Mouse (Mus musculus) layer of hippocampus, adult 9-10 months (tissue): ENCODE measurements around the gene Zfp970.
"Not testable (repeated sequence)": the region's sequence is repeated elsewhere in the genome, so short reads cannot be mapped to it uniquely, and the experiment has no call there.

Experiments
- DNase-seq: peaks from one replicate; pipeline ENCODE4 v3.0.0; 2022; ENCODE audit warnings: low spot score

The Zfp970 gene

DNA sequence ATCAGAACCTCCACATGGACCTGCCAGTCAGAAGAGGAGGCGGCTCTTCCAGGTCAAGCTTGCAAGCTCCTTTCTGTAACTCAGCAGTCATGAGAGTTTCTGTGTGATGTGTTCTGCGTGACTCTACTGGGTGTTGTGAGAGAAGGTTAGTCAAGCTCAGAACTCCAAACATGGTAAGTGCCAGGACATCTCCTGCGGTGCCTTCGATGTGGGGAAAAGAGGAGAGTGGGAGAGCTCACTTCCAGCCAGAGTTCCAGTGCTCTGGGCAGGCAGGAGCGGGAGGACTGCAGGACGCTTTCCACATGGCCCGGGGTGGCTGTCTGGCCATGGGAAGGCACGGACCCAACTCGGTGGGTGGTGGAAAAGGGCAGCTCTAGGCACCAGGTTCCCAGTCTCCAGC lies at the start of gene Zfp970:
Zfp970 (plus strand) TSS at position 58 of the 400 bp plus-strand sequence.
- not testable (repeated sequence) for DNase-seq

DNA sequence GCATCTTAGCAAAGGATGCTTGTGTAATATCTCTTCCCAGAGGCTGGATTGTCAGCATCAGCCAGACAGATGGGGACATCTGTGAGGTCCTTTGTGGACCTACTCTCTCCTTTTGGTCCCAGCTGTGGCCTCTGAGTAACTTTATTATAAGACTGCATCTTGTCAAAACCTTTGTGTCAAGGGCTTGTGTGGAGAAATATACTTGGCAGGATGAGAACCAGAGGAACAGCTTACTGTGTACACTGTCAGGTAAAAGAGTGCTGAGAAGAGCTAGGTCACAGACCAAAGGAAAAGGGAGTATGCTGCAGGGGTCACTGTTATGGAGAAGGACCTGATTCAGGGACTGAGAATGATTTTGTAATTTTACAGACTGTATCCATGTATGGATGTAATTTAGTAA lies 3.7 kb downstream of the Zfp970 start:
- not testable (repeated sequence) for DNase-seq

DNA sequence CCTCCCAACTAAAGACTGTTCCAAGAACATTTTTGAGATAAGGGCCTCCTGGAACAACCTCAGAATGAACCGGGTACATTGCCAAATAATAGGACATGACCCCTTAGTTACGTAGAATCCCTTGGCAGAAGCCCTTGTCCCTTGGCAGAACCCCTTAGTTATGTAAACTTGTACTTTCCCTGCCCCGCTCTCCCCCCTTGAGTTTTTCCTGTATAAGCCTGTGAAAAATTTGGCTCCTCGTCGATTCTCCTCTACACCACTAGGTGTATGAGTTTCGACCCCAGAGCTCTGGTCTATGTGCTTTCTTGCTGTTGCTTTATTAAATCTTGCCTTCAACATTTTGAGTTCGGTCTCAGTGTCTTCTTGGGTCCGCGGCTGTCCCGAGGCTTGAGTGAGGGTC lies 7.7 kb downstream of the Zfp970 start:
- not testable (repeated sequence) for DNase-seq

DNA sequence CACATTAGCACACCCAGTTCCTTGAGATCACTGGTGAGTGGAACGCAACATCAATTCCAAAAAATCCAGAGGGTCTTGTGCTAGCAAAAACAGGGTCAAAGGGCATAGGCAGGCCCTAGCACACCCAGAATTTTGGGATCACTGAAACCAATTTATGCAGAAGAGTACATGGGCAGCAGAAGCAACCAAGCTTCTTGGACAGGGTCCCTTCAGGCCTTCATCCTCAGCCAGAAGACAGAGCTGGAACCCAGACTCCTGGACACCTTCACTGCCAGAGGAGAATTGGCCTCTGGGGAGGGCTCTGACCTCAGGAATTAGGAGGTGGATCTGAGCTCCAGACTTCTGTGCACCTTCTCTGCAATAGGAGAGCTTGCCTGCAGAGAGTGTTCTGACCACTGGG lies 17.4 kb downstream of the Zfp970 start:
- not testable (repeated sequence) for DNase-seq

DNA sequence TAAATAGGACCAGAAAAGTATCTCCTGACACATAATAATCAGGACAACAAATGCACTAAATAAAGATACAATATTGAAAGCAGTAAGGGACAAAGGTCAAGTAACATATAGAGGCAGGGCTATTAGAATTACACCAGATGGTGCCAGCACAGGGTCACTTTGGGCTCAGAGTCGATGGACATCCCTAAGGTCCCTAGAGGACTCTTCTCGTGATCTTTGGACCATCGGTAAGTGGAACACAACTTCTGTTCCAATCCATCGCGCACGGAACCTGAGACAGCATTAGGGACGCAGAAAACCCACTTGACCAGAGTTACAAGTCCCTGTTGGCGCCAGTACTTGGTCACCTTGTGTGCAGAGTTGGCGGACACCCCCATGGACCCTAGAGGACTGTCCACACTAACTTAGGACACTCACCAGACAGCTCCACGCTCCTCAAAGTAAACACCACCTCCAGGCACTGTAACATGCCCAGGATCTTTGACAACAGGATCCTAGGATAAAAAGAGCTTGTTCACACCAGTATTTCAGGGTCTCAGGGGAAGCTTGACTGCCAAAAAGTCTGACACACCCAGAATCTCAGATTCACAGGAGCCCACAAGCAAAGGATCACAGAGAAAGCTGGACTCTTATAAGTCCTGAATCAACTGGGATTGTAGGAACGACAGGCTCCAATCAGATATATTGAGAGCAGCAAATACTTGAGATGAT lies 18.9 kb downstream of the Zfp970 start:
- not testable (repeated sequence) for DNase-seq

GRCm38 (mm10) chr2:177498067-177498466 lies 33.5 kb downstream of the Zfp970 start, which contains the start of gene Gm14403:
TSS of gene Gm14403 (plus strand) at chr2:177498215.
- DNase-seq: peak; percentile 38

DNA sequence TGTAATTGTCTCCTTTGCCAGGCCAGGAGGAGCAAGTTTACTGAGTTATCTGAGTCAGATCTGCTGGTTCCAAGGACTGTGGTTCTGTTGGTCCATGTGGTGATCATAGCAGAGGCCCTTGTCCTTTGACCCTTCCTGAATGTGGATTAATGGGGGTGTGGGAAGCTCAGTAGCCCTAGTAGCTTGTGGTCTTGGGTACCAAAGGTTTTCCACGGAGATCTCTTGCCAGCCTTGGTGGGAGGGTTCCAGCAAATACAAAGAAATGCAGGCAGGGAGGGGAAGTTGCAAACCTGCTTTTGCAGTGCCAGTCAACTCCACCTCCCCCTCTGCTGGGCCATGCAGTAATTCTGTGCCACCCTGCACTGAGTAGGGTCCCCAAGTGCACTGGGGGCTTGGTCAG lies 34.6 kb downstream of the Zfp970 start:
- DNase-seq: not testable (repeated sequence)

DNA sequence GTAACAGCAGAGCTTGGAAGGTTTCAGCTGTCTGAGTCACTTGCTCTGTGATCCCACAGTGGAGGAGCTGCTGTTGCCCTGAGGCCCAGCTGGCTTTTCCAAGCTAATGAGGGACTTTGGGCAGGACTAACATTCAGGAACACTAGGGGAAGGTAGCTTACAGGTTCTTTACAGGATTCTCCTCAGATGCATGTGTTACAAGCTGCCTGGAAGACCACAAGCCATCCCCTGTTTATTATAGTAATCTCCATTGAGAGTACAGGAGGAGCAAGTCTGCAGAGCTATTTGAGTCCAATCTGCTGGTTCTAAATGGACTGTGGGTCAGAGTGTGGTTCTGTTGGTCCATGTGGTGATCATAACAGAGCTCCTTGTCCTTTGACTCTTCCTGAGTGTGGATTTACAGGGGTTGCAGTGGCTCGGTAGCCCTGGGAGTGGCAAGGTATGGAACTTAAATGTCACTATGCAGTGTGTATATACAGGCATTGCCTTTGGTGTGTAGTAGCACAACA lies 40.7 kb downstream of the Zfp970 start:
- DNase-seq: not testable (repeated sequence)

- not testable (repeated sequence) for DNase-seq
Measured at GRCm38 (mm10) chr2:177511381-177511780, 46.8 kb downstream of the Zfp970 start.

- DNase-seq: not testable (repeated sequence)
Measured at GRCm38 (mm10) chr2:177511972-177512371, 47.4 kb downstream of the Zfp970 start.

DNA sequence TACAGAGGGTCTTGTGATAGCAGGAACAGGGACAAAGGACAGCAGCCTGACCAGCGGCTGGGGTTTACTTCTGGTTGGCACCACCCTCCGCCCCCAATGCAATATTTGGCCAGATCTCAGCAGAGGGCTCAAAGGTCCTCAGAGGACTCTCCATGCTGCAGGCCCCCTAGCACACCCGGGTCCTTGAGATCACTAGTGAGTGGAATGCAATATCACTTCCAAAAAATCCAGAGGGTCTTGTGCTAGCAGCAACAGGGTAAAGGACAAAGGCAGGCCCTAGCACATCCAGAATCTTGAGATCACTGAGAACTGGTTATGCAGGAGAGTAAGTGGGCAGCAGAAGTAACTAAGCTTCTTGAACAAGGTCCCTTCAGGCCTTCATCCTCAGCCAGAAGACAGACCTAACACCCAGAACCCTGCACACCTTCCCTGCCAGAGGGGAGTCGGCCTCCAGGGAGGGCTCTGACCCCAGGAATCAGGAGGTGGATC lies 49.5 kb downstream of the Zfp970 start:
- DNase-seq: not testable (repeated sequence)

GRCm38 (mm10) chr2:177517746-177518145 lies 53.2 kb downstream of the Zfp970 start:
- not testable (repeated sequence) for DNase-seq

DNA sequence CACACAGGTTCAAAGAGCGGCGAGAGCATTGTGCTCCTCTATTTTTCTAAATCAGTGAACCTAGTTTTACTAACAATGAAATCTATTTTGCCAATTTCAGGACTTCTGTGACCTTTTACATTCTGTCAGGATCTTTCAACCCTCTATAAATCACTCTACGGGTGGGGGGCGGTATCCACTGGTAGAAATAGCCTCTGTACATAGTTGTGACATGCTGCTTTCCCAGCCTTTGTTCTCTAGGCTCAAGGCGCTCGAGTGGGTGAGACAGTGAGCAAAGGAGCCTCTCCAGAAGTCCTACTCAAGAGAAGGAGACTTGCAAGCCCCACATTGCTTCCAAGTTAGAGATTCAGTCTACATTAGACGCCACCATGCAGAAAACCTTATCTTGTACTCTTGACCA lies 53.8 kb downstream of the Zfp970 start:
- DNase-seq: not testable (repeated sequence)

DNA sequence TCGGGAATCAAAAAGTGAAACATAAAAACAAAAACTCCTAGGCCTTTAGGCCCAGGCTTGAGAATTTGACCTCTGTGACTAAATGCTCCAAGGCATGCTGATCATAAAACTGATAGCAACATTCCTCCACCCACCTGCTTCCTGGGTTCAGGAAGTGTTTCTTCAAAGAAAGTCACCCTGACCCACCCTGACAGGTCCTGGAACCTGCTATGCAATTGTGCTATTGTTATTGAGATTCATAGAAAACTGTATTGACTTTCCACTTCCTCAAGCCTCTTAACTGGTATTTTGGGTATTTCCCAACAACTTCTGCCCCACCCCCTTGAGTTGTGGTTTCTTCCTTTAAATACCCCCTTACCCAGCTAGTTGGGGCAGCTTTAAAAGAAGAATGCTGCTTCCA lies 54.4 kb downstream of the Zfp970 start:
- DNase-seq: not testable (repeated sequence)

GRCm38 (mm10) chr2:177520035-177520434 lies 55.5 kb downstream of the Zfp970 start:
- DNase-seq: no peak

DNA sequence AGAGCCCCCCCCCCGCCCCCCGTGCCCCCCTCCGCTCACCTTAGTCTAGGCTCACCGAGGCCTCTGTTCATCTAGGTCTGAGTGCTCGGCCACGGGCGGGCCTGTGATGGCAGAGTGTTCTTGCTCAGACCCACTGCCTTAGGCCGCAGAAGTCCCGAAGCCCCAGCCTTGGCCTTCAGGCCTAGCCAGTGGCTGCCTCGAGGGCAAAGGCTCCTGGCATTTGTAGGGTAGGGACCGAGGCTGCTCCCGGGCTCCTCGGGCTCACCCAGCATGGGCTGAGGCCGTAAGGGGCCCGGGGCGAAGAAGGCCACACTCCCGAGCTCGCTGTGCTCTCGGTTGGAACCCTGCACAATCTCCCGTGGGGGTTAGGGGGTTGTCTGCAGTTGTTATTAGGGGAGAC lies 58.5 kb downstream of the Zfp970 start:
- no peak for DNase-seq

- DNase-seq: not testable (repeated sequence)
Measured at GRCm38 (mm10) chr2:177523674-177524073, 59.1 kb downstream of the Zfp970 start.

DNA sequence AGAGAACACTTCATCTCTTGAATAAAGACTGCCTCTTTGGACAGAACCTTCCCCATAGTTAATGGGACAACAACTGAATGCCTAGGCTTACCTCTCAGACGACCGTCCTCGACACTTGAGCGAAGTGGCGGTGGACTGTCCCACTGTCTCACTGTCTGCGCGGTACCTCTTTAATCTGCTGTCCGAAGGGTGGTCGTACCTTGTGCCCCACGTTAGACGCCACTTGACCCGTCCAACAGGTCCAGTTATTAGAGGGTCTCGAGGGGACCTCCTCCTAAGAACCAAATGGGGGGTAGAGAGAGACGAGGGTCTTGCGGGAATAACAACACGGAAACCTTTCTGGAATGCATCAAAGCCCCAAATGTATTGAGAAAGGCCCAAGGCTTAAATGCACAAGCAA lies 59.6 kb downstream of the Zfp970 start:
- not testable (repeated sequence) for DNase-seq
